Mouse (Mus musculus) cerebellum, postnatal 4 days (tissue): ENCODE results near the gene C2cd2.
"Not testable (repeated sequence)": the region's sequence is repeated elsewhere in the genome, so short reads cannot be mapped to it uniquely, and the experiment has no call there.

Experiments used
- DNase-seq, 2 experiments: peaks; one replicate each; pipeline ENCODE4 v3.0.0; 2022; ENCODE audit warnings: low spot score in 2 of 2, mixed read lengths in 1 of 2

C2cd2 gene

GRCm38 (mm10) chr16:97946993-97947392 is 15.4 kb downstream of the C2cd2 start:
- DNase-seq = not testable (repeated sequence)

GRCm38 (mm10) chr16:97941844-97942243 is 20.6 kb downstream of the C2cd2 start:
- no peak for DNase-seq

- DNase-seq = no peak
These were observed 21.9 kb downstream of the C2cd2 start for GRCm38 (mm10) chr16:97940471-97940973.

- DNase-seq = no peak
These were observed 26.6 kb downstream of the C2cd2 start for GRCm38 (mm10) chr16:97935815-97936214.

- no peak for DNase-seq
These were observed 32.2 kb downstream of the C2cd2 start for GRCm38 (mm10) chr16:97930231-97930630.

GRCm38 (mm10) chr16:97929520-97929919 is 32.9 kb downstream of the C2cd2 start:
- no peak for DNase-seq

GRCm38 (mm10) chr16:97927331-97927938 is 35.0 kb downstream of the C2cd2 start:
- no peak for DNase-seq

- DNase-seq = no peak
These were observed 36.0 kb downstream of the C2cd2 start for GRCm38 (mm10) chr16:97926381-97926780.

GRCm38 (mm10) chr16:97925760-97926159 is 36.6 kb downstream of the C2cd2 start:
- DNase-seq = no peak

- DNase-seq = no peak
These were observed 38.7 kb downstream of the C2cd2 start for GRCm38 (mm10) chr16:97923700-97924099.

- DNase-seq = no peak
These were observed 39.6 kb downstream of the C2cd2 start for GRCm38 (mm10) chr16:97922779-97923126.

- DNase-seq = peak; percentile 56 to 76
These were observed 40.2 kb downstream of the C2cd2 start for GRCm38 (mm10) chr16:97921961-97922778.

- DNase-seq = no peak
These were observed 41.8 kb downstream of the C2cd2 start for GRCm38 (mm10) chr16:97920621-97921020.

- no peak for DNase-seq
These were observed 42.6 kb downstream of the C2cd2 start for GRCm38 (mm10) chr16:97919793-97920192.

- no peak for DNase-seq
These were observed 49.5 kb downstream of the C2cd2 start for GRCm38 (mm10) chr16:97912873-97913272.

GRCm38 (mm10) chr16:97909356-97909755 is 53.0 kb downstream of the C2cd2 start:
- DNase-seq = no peak

- DNase-seq = no peak
These were observed 54.9 kb downstream of the C2cd2 start for GRCm38 (mm10) chr16:97907496-97907895.

- no peak for DNase-seq
These were observed 56.1 kb downstream of the C2cd2 start for GRCm38 (mm10) chr16:97906337-97906736.

GRCm38 (mm10) chr16:97905449-97905991 is 56.9 kb downstream of the C2cd2 start:
- no peak for DNase-seq

- no peak for DNase-seq
These were observed 58.4 kb downstream of the C2cd2 start for GRCm38 (mm10) chr16:97904035-97904434.

- DNase-seq = no peak
These were observed 64.9 kb downstream of the C2cd2 start for GRCm38 (mm10) chr16:97897346-97898024.

GRCm38 (mm10) chr16:97887762-97888161 is 74.6 kb downstream of the C2cd2 start:
- DNase-seq = no peak
